Mouse (Mus musculus) spleen, postnatal 10 days (tissue): ENCODE results near the gene Zfyve26.
"Not testable (repeated sequence)": the region's sequence is repeated elsewhere in the genome, so short reads cannot be mapped to it uniquely, and the experiment has no call there.

Experiments
- DNase-seq, 2 experiments: peaks; one replicate each; pipeline ENCODE4 v3.0.0; 2021 to 2022; ENCODE audit warnings: low spot score in 2 of 2

Gene Zfyve26

GRCm38 (mm10) chr12:79261035-79261434 is 35.1 kb downstream of the Zfyve26 start:
- DNase-seq, result peak in 1 of 2 experiments; percentile 55

GRCm38 (mm10) chr12:79260154-79260553 is 36.0 kb downstream of the Zfyve26 start:
- no peak for DNase-seq

GRCm38 (mm10) chr12:79254975-79255374 is 41.1 kb downstream of the Zfyve26 start:
- DNase-seq, result no peak

GRCm38 (mm10) chr12:79253294-79254053 is 42.6 kb downstream of the Zfyve26 start:
- no peak for DNase-seq

GRCm38 (mm10) chr12:79248110-79248509 is 48.0 kb downstream of the Zfyve26 start:
- no peak for DNase-seq

GRCm38 (mm10) chr12:79242921-79243320 is 53.2 kb downstream of the Zfyve26 start:
- no peak for DNase-seq

- DNase-seq, result no peak
Measured at GRCm38 (mm10) chr12:79241985-79242384, 54.1 kb downstream of the Zfyve26 start.

GRCm38 (mm10) chr12:79235485-79236080 is 60.5 kb downstream of the Zfyve26 start:
- no peak for DNase-seq

- no peak for DNase-seq
Measured at GRCm38 (mm10) chr12:79217511-79217910, 78.6 kb downstream of the Zfyve26 start.

- no peak for DNase-seq
Measured at GRCm38 (mm10) chr12:79211447-79211846, 84.7 kb downstream of the Zfyve26 start.

- peak in 1 of 2 experiments; percentile 54 for DNase-seq
Measured at GRCm38 (mm10) chr12:79208703-79209464, 87.2 kb downstream of the Zfyve26 start, which contains the start of gene Rdh12. Rdh12 (plus strand) TSS chr12:79208914.

- no peak for DNase-seq
Measured at GRCm38 (mm10) chr12:79201882-79202281, 94.2 kb downstream of the Zfyve26 start.

- no peak for DNase-seq
Measured at GRCm38 (mm10) chr12:79197105-79197504, 99.0 kb downstream of the Zfyve26 start.

GRCm38 (mm10) chr12:79193441-79193840 is 102.7 kb downstream of the Zfyve26 start:
- DNase-seq, result peak; percentile 45 to 84

GRCm38 (mm10) chr12:79192193-79192592 is 103.9 kb downstream of the Zfyve26 start, which contains the start of gene Rdh11:
Rdh11 (minus strand) TSS chr12:79192293.
- no peak for DNase-seq

GRCm38 (mm10) chr12:79191701-79192100 is 104.4 kb downstream of the Zfyve26 start:
- peak; percentile 63 to 86 for DNase-seq

- peak; percentile 58 to 83 for DNase-seq
Measured at GRCm38 (mm10) chr12:79190931-79191673, 105.0 kb downstream of the Zfyve26 start.

GRCm38 (mm10) chr12:79185160-79185559 is 110.9 kb downstream of the Zfyve26 start:
- not testable (repeated sequence) for DNase-seq
